Mouse (Mus musculus): ENCODE data around the gene Fut2. TPM values are rescaled to one million over a fixed set of nuclear protein-coding genes. Genes with fewer than 3 reads are reported as not detected.
"Not testable (repeated sequence)": the region's sequence is repeated elsewhere in the genome, so short reads cannot be mapped to it uniquely, and the experiment has no call there.

Gene Fut2
- total RNA-seq, 2 experiments from 2014 or later = 0.47 to 0.78 TPM

DNA sequence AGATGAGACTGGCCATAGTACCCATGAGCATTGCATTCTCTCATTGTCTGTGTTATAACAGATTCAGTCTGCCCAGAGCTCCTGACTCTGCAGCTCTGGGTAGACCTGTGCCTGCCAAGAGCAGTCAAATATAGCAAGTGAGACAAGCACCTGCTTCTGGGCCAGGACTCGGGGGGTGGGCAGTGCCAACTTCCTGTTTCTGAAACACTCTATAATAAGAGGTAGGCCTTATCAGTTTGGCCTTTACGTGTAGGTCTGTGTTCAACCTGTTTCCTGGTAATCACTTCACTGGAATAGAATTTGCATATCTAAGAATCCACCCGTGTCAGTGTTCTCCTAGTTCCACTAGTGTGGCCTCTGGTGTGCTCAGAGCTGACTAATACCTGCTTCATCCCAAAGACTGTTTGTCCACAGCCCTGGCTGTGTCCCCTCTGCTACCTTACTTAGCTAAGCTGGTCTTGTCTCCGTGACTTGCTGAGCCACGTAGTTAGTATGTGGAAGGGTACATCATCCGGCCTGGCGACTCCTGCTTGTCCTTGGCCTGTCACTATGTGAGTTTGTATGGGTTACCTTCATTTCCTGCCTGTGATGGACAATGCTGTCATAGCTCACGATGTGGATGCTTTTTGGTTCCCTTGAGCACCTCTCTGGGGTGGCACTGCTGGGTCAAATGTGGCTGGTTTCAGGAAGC, 15.0 kb upstream of the Fut2 start:
- intact Hi-C loops (cut with DNase I) = loop anchor here (10.0 kb wide), 1 partner anchor 206 kb away; no protein-coding TSS in a partner anchor
- no peak for DNase-seq (ENCODE audit: low spot score)

- peak; percentile 72 for DNase-seq (ENCODE audit: low spot score)
- intact Hi-C loops (cut with DNase I) = loop anchor here (10.0 kb wide), 1 partner anchor 205 kb away; no protein-coding TSS in a partner anchor
Measured at GRCm38 (mm10) chr7:45679966-45680621, 13.9 kb upstream of the Fut2 start.

DNA sequence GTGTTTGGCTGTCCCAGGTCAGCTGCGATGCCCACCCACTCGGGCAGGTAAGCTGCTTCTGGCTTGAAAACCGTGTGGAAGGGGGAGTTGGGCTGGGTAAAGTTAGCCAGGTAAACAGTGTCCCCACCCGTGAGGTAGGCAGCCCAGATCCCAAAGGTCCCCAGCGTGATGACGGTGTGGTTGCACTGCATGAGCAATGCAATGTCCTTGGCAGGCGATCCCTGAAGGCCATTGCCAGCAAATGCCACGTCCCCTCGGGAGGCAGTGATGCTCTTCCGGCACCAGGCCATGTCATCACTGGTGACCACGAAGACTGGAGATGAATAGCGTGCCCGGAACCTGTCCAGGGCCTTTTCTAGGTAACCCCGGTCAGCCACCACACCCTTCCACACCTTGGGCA, 12.3 kb upstream of the Fut2 start:
- intact Hi-C loops (cut with DNase I) = no loop called here

GRCm38 (mm10) chr7:45677627-45678295, 11.6 kb upstream of the Fut2 start:
- intact Hi-C loops (cut with DNase I) = no loop called here
- no peak for DNase-seq (ENCODE audit: low spot score)

More for the DNA sequence above, 12.3 kb upstream of the Fut2 start:
- DNase-seq (ENCODE audit: low spot score) = no peak

DNA sequence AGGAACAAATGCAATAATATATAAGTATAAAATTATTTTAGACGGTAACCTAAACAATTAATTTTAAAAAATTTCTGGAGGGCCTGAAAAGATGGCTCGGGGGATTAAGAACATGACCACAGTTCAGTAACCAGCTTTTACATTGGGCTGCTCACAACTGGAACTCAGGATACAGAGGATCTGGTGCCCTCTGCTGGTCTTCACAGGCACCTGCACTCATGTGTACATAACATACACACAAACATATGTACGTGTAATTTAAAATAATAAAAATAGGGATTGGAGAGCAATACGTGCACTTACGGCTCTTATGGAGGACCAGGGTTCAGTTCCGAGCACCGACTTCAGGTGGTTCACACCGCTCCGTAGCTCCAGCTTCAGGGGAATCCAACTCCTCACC, 2.7 kb upstream of the Fut2 start:
- no peak for DNase-seq (ENCODE audit: low spot score)
- intact Hi-C loops (cut with DNase I) = no loop called here

GRCm38 (mm10) chr7:45667761-45668160, 1.6 kb upstream of the Fut2 start:
- no peak for DNase-seq (ENCODE audit: low spot score)
- intact Hi-C loops (cut with DNase I) = no loop called here

GRCm38 (mm10) chr7:45665303-45666138, 673 bp downstream of the Fut2 start:
- no peak for DNase-seq (ENCODE audit: low spot score)
- intact Hi-C loops (cut with DNase I) = no loop called here

GRCm38 (mm10) chr7:45661702-45662101, 4.5 kb downstream of the Fut2 start:
- intact Hi-C loops (cut with DNase I); DNase-seq (ENCODE audit: low spot score): not testable (repeated sequence)

- no peak for DNase-seq (ENCODE audit: low spot score)
- intact Hi-C loops (cut with DNase I) = no loop called here
Measured at GRCm38 (mm10) chr7:45660746-45661478, 5.3 kb downstream of the Fut2 start.

GRCm38 (mm10) chr7:45654424-45655047, 11.7 kb downstream of the Fut2 start:
- DNase-seq (ENCODE audit: low spot score) = no peak
- intact Hi-C loops (cut with DNase I) = no loop called here

DNA sequence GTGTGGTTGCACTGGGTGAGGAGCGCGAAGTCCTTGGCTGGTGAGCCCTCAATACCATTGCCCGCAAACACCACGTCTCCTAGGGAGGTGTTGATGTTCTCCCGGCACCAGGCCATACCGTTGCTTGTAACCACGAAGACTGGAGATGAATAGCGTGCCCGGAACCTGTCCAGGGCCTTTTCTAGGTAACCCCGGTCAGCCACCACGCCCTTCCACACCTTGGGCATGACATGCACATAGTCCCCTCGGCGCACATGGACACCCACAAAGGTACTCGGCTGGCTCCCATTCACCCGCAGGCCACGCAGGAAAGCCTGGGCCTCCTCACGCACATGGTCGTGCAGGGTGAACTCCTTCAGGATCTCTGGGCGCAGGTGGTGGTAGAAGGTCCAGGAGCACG, 15.7 kb downstream of the Fut2 start:
- intact Hi-C loops (cut with DNase I); DNase-seq (ENCODE audit: low spot score): not testable (repeated sequence)

GRCm38 (mm10) chr7:45649351-45649750, 16.8 kb downstream of the Fut2 start:
- no peak for DNase-seq (ENCODE audit: low spot score)
- intact Hi-C loops (cut with DNase I) = no loop called here

GRCm38 (mm10) chr7:45646671-45647070, 19.5 kb downstream of the Fut2 start:
- intact Hi-C loops (cut with DNase I) = no loop called here
- no peak for DNase-seq (ENCODE audit: low spot score)

- intact Hi-C loops (cut with DNase I) = no loop called here
- no peak for DNase-seq (ENCODE audit: low spot score)
Measured at GRCm38 (mm10) chr7:45645591-45645971, 20.6 kb downstream of the Fut2 start.

DNA sequence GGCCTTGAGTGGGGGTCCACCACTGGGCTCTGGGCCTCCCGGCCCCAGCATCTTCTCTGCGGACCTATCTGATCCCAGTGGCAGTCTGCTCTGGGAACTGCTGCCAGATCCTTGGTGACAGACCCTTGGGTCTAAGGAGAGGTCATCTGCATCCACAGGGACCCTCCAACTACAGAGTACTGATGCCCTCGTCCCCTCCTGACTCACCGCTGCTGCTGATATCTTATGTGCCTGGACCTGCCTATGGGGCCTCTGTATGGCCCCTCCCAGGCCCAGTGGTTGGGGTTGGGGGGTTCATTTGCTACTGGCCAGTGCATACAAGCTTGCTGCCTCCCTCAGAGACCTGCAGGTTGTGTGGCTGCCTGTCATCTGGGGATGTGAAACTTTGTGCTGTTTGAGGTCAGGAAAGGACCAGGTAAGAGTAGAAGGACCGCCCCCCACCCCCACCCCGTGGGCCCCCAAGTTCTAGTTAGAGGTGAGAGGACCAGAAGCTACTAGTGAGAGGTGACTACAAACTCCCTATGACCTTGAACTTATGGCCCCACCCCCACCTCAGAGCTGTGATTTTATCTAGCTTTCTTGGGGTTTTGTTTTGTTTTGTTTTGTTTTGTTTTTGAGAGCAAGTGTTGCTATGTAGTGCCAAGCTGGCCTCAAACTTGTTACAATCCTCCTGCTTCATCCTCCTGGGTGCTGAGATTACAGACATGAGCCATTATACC, 21.2 kb downstream of the Fut2 start:
- intact Hi-C loops (cut with DNase I) = no loop called here
- DNase-seq (ENCODE audit: low spot score) = no peak

DNA sequence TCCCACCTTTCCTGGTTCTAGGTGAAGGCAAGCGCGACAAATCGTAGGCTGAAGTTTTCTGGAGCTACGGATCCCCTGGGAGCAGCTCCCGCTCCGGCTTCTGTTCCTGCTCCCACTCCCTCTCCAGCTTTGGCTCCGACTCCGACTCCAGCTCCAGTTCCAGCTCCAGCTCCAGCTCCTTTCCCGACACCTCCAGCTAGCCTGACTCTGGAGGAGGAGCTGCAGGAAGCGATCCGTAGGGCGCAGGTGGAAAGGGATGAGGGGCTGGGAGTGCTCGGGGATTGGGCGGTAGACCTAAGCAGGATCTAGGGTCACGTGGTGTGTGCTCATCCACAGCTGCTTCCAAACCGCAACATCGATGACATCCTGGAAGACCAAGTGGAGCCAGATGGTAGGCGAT, 22.0 kb downstream of the Fut2 start:
- intact Hi-C loops (cut with DNase I) = no loop called here
- DNase-seq (ENCODE audit: low spot score) = no peak

DNA sequence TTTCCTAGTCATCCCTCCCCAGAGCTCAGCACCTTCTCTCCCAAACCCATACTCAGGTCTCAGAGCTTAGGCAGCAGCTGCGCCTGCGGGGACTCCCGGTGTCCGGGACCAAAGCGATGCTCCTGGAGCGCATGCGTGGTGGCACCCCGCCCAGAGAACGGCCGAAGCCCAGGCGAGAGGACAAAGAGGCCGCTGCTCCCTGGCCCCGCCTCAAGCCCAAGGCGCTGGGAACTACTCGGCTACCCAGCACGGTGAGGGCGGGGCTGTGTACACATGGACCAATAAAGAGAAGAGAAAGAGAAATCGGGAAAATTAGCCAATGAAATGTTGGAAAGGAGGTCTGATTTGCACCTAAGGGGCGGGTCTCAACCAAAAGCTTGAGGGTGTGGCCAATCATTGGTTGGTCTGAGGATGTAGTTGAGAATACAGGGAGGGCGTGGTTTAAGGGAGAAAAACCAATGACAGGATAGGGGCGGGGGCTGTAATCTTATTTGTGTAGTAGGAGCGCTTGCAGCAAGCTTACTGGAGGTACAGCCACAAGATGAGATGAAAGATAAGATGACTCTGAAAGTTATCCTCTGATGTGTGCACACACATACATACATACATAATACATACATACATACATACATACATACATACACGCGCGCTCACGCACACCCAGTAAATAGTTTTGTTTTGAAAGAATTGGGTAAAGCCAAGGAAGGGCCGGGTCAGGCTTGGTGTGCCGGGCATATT, 22.6 kb downstream of the Fut2 start:
- intact Hi-C loops (cut with DNase I) = no loop called here
- peak; percentile 81 for DNase-seq (ENCODE audit: low spot score)
